In genomic region chr9:4484502-4484901, GRCm38 (mm10) we compare ENCODE assay signal across 20 mouse cellular contexts.
A peak's percentile ranks its signal among the peaks of the same experiment; 100 is the strongest.
DNase-seq lines count a peak whose midpoint lies in the region; ATAC-seq lines count a peak whose summit lies in the region.
"Had no signal": no experiment of that assay in that cellular context is flagged by ENCODE, and none has a peak within 500 bp of the region (broad histone marks: within the 10 kb centered on the region; RNA-seq: fewer than 3 reads in every experiment).

No protein-coding gene starts in this region.

- peak; percentile 66; the same call in 1 of the 2 replicates for ATAC-seq in hindbrain, embryonic 14.5 days (ENCODE audit: low FRiP score)
- ATAC-seq in neural tube, embryonic 13.5 days (ENCODE audit: low read depth): peak; percentile 36; the same call in 1 of the 2 replicates
- ATAC-seq: activated CD4-positive, CD25-positive, alpha-beta regulatory T cell, adult 4 months; forebrain, embryonic 13.5 days; forebrain, embryonic 15.5 days; forebrain, postnatal 0 days; Patski had no signal

- peaks cover 9% of the 10 kb centered on the region; the same call in 1 of the 2 replicates for H3K9me3 ChIP-seq in hindbrain, embryonic 14.5 days (ENCODE audit: control insufficient read depth, low read length)
- H3K9me3 ChIP-seq in hindbrain, embryonic 10.5 days: peaks cover 8% of the 10 kb centered on the region; the same call in 1 of the 2 replicates
- H3K9me3 ChIP-seq in neural tube, embryonic 13.5 days: no peaks in the 10 kb centered on the region
- H3K9me3 ChIP-seq: embryonic facial prominence, embryonic 10.5 days; embryonic facial prominence, embryonic 12.5 days; forebrain, embryonic 15.5 days had no signal

- no peaks in the 10 kb centered on the region for H3K36me3 ChIP-seq in hindbrain, embryonic 14.5 days (replicated peaks; ENCODE audit: control insufficient read depth, insufficient read depth)
- no peaks in the 10 kb centered on the region for H3K36me3 ChIP-seq in hindbrain, embryonic 10.5 days
- H3K36me3 ChIP-seq in neural tube, embryonic 13.5 days: no peaks in the 10 kb centered on the region
- H3K36me3 ChIP-seq: embryonic facial prominence, embryonic 10.5 days; embryonic facial prominence, embryonic 12.5 days; forebrain, embryonic 15.5 days had no signal

- no peak overlapping the region for H3K4me3 ChIP-seq in hindbrain, embryonic 14.5 days (replicated peaks; ENCODE audit: low read length)
- H3K4me3 ChIP-seq in hindbrain, embryonic 10.5 days: no peak overlapping the region
- no peak overlapping the region for H3K4me3 ChIP-seq in neural tube, embryonic 13.5 days
- H3K4me3 ChIP-seq: embryonic facial prominence, embryonic 10.5 days; embryonic facial prominence, embryonic 12.5 days; forebrain, embryonic 13.5 days; forebrain, embryonic 15.5 days had no signal

- DNase-seq in hindbrain, embryonic 14.5 days (ENCODE audit: low spot score): no peak
- no peak for DNase-seq in hindbrain, embryonic 10.5 days (ENCODE audit: low spot score)
- DNase-seq in neural tube, embryonic 10.5 days (ENCODE audit: extremely low spot score, low spot score): no peak
- DNase-seq in heart, adult 9 months (ENCODE audit: low spot score in 2 of 2): no peak
- DNase-seq: adrenal gland, adult 8-10 months; adrenal gland, postnatal 14 days; adrenal gland, postnatal 36 days; cerebellum, adult 11-12 months; cerebellum, adult 2 months; cerebellum, adult 9-10 months; cerebellum, postnatal 10 days; cerebellum, postnatal 25 days; forebrain, postnatal 0 days had no signal

- no peaks in the 10 kb centered on the region for H3K4me1 ChIP-seq in hindbrain, embryonic 14.5 days (replicated peaks; ENCODE audit: control insufficient read depth, insufficient read depth, low read length)
- no peaks in the 10 kb centered on the region for H3K4me1 ChIP-seq in hindbrain, embryonic 10.5 days (replicated peaks)
- H3K4me1 ChIP-seq in neural tube, embryonic 13.5 days (replicated peaks): no peaks in the 10 kb centered on the region
- H3K4me1 ChIP-seq: embryonic facial prominence, embryonic 10.5 days; embryonic facial prominence, embryonic 12.5 days; forebrain, embryonic 13.5 days; forebrain, embryonic 15.5 days had no signal

- whole genome bisulfite sequencing in hindbrain, embryonic 14.5 days: 60% methylated on average over 2 of the region's 2 CpGs
- WGBS in hindbrain, embryonic 10.5 days: 81% methylated on average over 2 of the region's 2 CpGs
- 62% methylated on average over 2 of the region's 2 CpGs for WGBS in neural tube, embryonic 13.5 days

- no peak overlapping the region for H3K27ac ChIP-seq in hindbrain, embryonic 14.5 days
- H3K27ac ChIP-seq in hindbrain, embryonic 10.5 days: no peak overlapping the region
- no peak overlapping the region for H3K27ac ChIP-seq in neural tube, embryonic 13.5 days (replicated peaks)
- H3K27ac ChIP-seq: embryonic facial prominence, embryonic 10.5 days; embryonic facial prominence, embryonic 12.5 days; forebrain, embryonic 13.5 days; forebrain, embryonic 15.5 days had no signal

- H3K4me2 ChIP-seq in hindbrain, embryonic 14.5 days (replicated peaks): no peak overlapping the region
- no peak overlapping the region for H3K4me2 ChIP-seq in neural tube, embryonic 13.5 days
- H3K4me2 ChIP-seq: embryonic facial prominence, embryonic 12.5 days; forebrain, embryonic 13.5 days; forebrain, embryonic 15.5 days had no signal

- no peak overlapping the region for H3K9ac ChIP-seq in hindbrain, embryonic 14.5 days
- H3K9ac ChIP-seq in neural tube, embryonic 13.5 days: no peak overlapping the region
- H3K9ac ChIP-seq: embryonic facial prominence, embryonic 12.5 days; forebrain, embryonic 13.5 days; forebrain, embryonic 15.5 days; forebrain, postnatal 0 days had no signal

- H3K27me3 ChIP-seq in hindbrain, embryonic 14.5 days (ENCODE audit: control insufficient read depth, insufficient read depth, low read length): no peaks in the 10 kb centered on the region
- H3K27me3 ChIP-seq in hindbrain, embryonic 10.5 days (ENCODE audit: insufficient read depth, poor library complexity, severe bottlenecking): no peaks in the 10 kb centered on the region
- no peaks in the 10 kb centered on the region for H3K27me3 ChIP-seq in neural tube, embryonic 13.5 days
- H3K27me3 ChIP-seq: embryonic facial prominence, embryonic 12.5 days; forebrain, embryonic 13.5 days; forebrain, embryonic 15.5 days had no signal
